Mouse (Mus musculus) mouse embryonic stem cell (cell line): ENCODE results near the gene 4930503B20Rik.

Source experiments
- in situ Hi-C, 2 experiments: fragments of 300-500 bp; cut with MboI; formaldehyde crosslinking; loops; 1 replicate in 1 of 2; 3 replicates in 1 of 2; pipeline ENCODE4 v1.14.3; 2019 to 2020; ENCODE audit warnings: low sequenced_read_pairs in 2 of 2, low pct_unique_long_range_greater_than_20kb in 1 of 2, mixed read lengths in 1 of 2; ENCODE audit not compliant: unreplicated experiment in 1 of 2

4930503B20Rik gene

DNA sequence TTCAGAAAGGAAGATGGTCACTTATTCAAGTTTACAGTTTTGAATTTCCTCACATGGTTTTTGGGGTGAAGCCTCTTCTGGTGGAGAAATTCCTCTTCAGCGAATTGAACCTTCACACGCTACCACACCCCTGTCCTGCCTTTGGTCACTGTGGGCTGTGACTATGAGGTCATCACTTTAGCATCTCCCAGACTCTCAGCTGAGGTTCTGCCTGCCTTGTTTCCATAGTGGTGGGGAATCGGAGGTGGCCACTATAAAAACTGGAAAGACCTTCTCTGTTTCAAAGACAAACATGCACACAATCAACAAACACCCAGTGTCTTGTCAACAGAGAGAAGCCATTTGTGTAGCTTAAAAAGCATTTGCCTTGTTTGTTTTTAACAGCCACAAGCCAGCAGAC is at the start of gene 4930503B20Rik:
Gene 4930503B20Rik (minus strand): TSS at position 101 of the 400 bp plus-strand sequence.
- in situ Hi-C loops: no loop called here

GRCm38 (mm10) chr3:146700051-146700450 is 48.9 kb upstream of the 4930503B20Rik start:
- in situ Hi-C loops: no loop called here

GRCm38 (mm10) chr3:146698982-146699381 is 47.9 kb upstream of the 4930503B20Rik start:
- in situ Hi-C loops: no loop called here

DNA sequence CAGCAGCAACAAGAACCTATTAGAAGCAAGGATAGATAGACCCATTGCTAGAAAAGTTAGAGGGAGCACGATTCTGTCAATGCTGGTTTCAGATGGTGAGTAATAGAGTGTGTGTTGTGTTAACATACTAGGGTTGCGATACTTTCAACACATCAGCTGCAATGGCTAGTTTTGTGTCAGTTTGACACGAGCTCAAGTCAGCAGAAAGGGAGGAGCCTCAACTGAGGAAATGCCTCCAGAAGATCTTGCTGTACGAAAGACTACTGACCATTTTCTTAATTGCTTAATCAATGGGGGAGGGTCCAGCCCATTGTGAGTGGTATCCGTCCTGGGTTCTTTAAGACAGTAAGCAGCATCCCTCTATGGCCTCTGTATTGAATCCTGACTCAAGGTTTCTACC is 41.4 kb upstream of the 4930503B20Rik start:
- in situ Hi-C loops: no loop called here

DNA sequence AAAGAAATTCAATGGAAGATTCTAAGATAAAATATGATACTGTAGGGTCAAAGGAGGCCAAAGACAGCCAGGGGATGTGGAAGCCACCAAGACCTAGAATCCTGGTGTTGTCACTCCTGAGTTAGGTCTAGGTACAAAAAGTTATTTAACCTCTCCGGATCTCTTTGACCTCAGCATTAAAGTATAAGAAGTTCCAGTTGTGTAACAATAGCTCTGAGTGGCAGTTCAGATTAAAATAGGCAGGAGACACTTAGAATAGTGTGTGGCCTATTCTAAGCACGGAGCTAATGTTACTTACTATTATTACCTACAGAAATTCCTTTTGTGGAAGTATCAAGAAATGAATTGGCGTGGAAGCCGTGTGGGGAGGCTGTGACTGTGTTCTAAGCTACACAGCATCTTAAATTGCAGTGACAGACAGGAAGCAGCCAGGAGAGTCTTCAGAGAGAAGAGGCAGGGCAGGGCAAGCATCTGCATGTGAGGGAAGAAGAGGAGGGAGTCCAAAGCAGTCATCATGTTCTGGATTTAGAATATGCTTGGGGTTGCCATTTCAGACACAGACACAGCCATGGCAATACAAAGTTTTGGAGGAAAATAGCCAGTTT is 36.1 kb upstream of the 4930503B20Rik start:
- in situ Hi-C loops: no loop called here

- in situ Hi-C loops: no loop called here
Observed at GRCm38 (mm10) chr3:146686428-146686827, 35.3 kb upstream of the 4930503B20Rik start.

GRCm38 (mm10) chr3:146684811-146685675 is 33.9 kb upstream of the 4930503B20Rik start, which contains the start of gene Samd13:
Samd13 (minus strand) TSS chr3:146685592.
- in situ Hi-C loops: no loop called here

- in situ Hi-C loops: no loop called here
Observed at GRCm38 (mm10) chr3:146683095-146683494, 32.0 kb upstream of the 4930503B20Rik start.

DNA sequence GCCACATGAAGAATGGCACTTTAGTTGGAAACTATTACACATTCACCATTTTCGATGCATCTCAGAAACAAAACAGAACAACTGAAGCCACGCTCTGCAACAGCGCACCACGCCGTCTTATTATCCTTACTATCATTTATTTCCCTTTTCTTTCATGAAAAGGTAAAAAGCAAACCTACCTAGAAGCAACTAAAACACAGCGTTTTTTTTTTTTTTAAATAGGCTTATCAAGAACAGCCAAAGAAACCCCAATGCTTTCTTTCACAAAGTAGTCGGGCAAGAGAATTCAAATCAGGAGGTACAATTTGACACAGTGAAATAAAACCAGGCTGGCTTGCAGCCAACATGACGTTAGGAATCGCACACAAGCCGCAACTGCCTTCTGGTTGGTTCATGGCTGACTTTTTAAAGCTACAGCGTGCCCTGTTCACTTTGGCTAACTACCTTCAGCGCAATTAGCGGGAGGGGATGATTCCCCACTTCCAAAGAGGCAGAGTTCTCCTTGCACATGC is 31.1 kb upstream of the 4930503B20Rik start:
- in situ Hi-C loops: no loop called here

GRCm38 (mm10) chr3:146681696-146682095 is 30.6 kb upstream of the 4930503B20Rik start:
- in situ Hi-C loops: no loop called here

- in situ Hi-C loops: no loop called here
Observed at GRCm38 (mm10) chr3:146680625-146681024, 29.5 kb upstream of the 4930503B20Rik start.

- in situ Hi-C loops: no loop called here
Observed at GRCm38 (mm10) chr3:146679646-146680045, 28.5 kb upstream of the 4930503B20Rik start.

- in situ Hi-C loops: no loop called here
Observed at GRCm38 (mm10) chr3:146676193-146676592, 25.1 kb upstream of the 4930503B20Rik start.

- in situ Hi-C loops: no loop called here
Observed at GRCm38 (mm10) chr3:146675101-146675500, 24.0 kb upstream of the 4930503B20Rik start.

DNA sequence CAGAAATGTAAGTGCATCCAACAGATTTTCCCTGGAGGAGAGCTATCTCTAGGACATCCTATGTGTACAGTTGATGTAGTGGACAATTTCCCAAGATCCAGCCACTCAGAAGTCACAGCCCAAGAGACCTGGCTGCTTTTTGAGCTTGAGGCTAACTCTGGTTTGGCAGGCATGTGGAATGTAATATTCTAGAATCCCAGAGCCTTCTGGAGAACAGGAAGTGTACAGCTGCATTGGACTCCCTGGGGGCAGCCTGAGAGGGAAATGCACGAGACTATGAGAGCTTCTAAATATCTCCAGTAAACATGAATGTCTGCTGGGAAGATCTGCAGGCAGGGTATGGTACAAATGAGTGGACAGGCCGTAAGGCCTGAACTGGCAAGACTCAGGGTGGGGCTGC is 20.0 kb upstream of the 4930503B20Rik start:
- in situ Hi-C loops: no loop called here

GRCm38 (mm10) chr3:146661907-146662306 is 10.8 kb upstream of the 4930503B20Rik start:
- in situ Hi-C loops: no loop called here

GRCm38 (mm10) chr3:146661001-146661400 is 9.9 kb upstream of the 4930503B20Rik start:
- in situ Hi-C loops: no loop called here

- in situ Hi-C loops: no loop called here
Observed at GRCm38 (mm10) chr3:146659321-146659720, 8.2 kb upstream of the 4930503B20Rik start.

- in situ Hi-C loops: no loop called here
Observed at GRCm38 (mm10) chr3:146658061-146658639, 7.0 kb upstream of the 4930503B20Rik start.
